Mouse (Mus musculus) cerebellum, adult 9-10 months (tissue): ENCODE data around the gene Padi1.
A peak's percentile ranks its signal among the peaks of the same experiment; 100 is the strongest.

Experiments used
- DNase-seq: peaks from one replicate; pipeline ENCODE4 v3.0.0; 2022

Padi1 gene

DNA sequence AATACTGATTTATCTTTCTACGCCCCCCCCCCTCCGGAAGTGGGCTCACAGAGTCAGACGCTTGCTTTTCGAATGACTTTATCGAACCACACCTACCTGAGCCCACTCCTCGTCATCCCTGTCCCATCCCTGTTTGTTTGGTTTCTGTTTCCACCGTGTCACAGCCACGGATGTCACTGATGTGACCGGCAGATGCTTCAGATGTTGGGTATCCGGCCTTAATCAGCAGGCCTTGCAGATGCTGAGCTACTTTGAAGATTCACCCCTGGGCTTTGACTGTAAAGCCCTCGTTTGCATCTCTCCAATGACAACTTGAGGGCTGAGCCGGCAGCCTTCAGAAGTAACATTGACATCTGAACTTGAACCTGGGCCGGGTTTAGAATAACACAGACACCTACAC, 69.0 kb downstream of the Padi1 start:
- DNase-seq: no peak

DNA sequence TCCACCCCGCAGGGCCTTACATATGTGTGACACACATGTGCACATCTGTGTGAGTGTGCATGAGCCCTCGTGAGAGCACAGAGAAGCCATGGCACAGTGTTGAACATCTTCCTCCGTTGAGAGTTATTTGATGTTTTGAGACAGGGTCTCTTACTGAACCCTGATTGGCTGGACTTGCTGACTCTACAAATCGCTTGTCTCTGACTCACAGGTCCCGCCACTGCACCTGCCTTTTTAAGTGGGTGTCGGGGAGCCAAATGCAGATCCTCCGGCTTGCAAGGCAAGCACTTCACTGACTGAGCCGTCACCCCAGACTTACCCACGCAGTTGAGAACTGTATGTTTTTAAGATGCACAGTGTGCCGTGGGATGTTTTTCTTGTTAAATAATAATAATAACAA, 69.7 kb downstream of the Padi1 start:
- DNase-seq: no peak

DNA sequence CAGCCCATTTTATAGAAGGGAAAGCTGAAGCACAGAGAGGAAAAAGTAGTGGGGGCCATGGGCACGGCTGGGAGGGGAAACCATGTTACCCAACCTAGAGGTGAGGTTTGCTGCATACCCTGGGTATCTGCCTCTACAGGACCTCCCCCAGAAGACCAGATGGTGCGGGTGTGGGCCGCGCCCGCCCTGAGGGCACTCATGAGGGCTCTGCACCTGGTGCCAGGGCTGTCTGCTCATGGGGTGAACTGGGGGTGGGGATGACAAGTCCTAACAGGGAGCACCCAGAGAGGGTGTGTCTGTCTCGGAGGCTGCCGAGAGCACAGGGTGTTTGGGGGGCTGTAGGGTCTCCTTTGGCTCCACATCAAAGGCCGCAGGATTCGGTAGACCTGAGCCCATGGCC, 70.7 kb downstream of the Padi1 start:
- DNase-seq: no peak

DNA sequence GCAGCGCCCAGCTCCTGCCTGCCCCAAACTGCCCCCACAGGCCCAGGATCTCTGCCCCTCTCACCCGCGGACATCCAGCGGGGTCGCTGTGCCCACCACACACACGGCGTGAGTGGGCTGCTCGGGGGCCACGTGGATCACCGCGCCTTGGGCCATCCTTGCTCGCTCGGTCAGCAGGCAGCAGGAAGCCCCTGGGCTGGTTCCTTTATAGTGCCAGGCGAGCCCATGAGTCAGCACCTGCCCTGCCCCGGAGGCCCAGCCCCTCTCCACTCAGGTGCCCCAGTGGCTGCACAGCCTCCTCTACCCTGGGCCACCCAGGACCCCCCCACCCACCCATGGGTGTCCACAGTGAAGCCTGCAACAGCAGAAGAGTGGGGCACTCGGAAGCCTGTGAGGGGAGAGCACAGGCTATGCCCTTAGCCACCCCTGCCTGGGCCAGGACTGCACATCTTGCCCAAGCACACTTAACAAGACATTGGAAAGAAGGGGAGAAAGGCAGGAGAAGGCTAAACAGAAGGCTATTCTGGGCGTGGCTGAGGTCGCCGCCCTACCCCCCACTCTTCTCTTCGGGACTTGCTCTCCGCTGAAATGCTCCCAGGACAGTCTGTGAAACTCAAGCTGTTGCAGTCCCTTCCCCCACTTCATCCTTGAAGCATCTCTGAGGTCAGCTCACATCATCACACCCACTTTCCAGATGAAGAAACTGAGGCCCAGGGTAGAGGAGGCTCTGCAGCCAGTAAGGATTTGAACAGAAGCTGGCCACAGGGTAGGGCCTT, 71.4 kb downstream of the Padi1 start, which contains the start of gene Padi4:
TSS of gene Padi4 (minus strand) at position 212 of the 776 bp plus-strand sequence.
- no peak for DNase-seq

DNA sequence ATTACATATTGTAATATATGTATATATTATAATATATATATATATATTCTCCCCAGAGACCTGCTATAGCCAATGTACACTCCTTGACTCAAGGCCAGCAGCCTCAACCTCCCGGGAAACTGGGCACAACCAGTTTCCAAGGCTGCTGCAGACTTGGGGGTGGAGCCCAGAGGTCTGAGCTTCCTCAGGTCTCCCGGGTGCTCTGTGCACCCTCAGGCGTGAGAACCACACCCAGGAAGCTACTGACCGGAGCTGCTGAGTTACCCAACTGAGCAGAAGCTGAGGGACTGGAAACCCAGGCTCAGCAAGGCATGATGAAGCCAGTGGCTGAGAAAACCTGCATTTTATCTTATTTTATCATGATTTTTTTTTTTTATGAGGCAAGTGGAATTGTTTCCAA, 74.5 kb downstream of the Padi1 start:
- DNase-seq: no peak

DNA sequence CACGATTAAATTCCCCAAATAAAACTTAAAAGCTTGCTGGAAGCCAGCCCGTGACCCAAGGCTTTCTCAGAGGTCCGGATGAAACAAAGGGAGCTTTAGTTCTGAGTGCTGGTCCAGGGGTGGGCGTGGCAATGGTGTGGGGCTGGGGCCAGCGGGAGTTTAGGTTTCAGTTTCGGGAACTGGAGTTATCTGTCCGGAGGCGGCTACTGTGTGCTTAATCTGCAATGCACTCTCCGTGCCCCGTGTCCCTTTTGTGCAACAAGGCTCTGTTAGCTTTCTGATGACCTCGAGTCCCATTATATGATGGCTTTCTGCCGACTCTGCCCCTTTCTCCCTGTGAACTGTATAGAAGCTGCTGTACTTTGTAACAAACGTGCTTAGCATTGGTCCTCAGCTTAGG, 75.1 kb downstream of the Padi1 start:
- DNase-seq: no peak

DNA sequence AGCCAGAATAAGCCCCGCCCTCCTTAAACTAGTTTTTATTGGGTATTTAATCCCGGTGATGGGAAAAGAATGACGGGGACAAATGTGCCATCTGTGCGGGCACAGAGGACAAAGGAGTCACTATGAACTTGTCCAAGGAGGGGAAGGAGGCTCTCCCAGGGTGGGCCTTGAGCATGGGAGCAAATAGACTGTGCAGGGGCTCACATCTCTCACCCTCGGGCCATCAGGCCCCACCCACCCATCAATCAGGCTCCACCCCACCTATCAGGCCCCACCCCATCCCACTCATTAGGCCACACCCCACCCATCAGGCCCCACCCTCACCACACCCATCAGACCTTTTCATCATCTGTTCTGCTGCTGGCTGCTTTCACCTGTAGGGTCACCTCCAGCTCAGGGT, 76.6 kb downstream of the Padi1 start:
- DNase-seq: no peak

DNA sequence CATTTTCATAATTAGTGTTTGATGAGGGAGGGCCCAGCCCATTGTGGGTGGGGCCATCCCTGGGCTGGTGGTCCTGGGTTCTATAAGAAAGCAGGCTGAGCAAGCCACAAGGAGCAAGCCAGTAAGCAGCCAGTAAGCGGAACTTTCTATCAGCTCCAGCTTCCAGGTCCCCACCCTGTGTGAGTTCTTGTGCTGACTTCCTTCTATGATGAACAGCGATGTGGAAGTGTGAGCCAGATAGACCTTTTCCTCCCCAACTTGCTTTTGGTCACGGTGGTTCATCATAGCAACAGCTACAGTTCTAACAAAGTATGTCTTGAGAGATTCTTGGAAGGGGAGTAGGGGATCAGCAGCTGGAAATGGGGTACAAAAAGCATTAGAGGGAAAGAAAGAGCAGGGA, 79.6 kb downstream of the Padi1 start:
- DNase-seq: no peak

DNA sequence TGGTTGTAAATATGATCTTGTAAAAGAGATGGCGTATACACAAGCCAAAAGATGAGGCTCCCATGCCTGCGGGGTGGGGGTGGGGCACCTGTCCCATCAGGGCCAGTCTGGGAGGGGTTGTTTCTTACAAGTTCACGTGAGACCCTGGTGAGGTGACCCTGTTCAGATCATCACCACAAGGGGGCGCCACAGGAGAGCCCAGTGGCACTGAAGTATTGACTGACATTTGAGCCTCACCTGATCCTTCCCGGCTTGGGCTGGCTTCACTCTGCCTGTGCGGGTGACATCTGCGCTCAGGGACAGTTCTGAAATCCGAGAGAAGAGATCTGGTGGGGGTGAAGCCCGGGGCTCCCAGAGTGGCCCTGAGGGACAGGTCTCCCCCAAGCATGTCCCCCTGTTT, 82.4 kb downstream of the Padi1 start:
- DNase-seq: peak; percentile 22
